Mouse (Mus musculus) gastrocnemius, adult 8-10 months (tissue): ENCODE results near the gene Fam126a. TPM values are rescaled to one million over a fixed set of nuclear protein-coding genes. Genes with fewer than 3 reads are reported as not detected.
"Not testable (repeated sequence)": the region's sequence is repeated elsewhere in the genome, so short reads cannot be mapped to it uniquely, and the experiment has no call there.

Experiments
- DNase-seq, 2 experiments: peaks; one replicate each; pipeline ENCODE4 v3.0.0; 2022; ENCODE audit warnings: low spot score in 2 of 2
- total RNA-seq, 4 experiments: library from RNA; stranded (reverse); gene quantifications; 2 replicates each; pipeline ENCODE4 v1.2.4; 2022

Gene Fam126a
- total RNA-seq, 4 experiments from 2014 or later = 4.1 to 5.9 (median 4.7) TPM

- DNase-seq = no peak
Observed at GRCm38 (mm10) chr5:23908486-23909090, 121.9 kb downstream of the Fam126a start.

- DNase-seq = no peak
Observed at GRCm38 (mm10) chr5:23902221-23902620, 128.3 kb downstream of the Fam126a start.

- DNase-seq = no peak
Observed at GRCm38 (mm10) chr5:23900190-23900589, 130.3 kb downstream of the Fam126a start.

DNA sequence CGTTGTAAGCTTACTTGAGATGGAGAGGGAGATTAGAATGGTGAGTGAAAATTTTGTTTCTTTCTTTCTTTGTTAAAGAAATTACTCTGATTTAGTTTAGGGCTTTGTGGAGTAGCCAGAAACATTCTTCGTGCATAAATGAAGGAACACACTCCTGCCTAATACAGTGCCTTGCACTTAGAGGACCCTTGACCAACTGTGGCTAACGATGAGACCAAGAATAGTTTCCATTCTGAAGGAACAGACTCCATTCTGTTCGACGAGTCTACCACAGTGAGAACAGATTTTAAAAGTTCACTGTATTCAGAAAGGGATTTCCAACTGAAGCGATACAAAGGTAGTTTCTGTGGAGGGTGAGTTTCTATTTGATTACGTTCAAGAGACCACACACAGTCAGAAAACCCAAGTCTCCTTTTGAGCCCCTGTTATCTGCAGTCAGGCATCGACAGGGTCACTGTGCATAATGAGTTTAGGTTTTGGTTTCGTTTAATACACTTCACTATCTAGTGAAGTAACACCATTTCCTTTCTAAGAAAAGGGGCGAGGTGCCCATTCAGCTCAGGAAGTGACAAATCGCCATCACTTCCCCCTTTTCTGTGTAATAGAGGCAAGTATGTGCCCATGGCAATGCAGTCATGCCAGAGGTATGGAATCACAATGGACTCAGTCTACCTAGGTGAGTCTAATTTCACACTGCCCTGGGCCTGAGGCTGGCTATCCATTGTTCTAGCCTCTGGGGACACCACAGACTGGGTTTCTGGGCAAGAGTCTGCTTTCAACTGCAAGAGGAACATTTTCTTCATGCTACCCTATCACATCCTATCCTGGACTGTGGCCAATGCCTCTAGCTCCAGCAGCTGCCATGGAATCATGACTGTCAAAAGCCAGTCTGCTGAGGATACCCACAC, 136.4 kb downstream of the Fam126a start:
- peak in 1 of 2 experiments; percentile 6 for DNase-seq

DNA sequence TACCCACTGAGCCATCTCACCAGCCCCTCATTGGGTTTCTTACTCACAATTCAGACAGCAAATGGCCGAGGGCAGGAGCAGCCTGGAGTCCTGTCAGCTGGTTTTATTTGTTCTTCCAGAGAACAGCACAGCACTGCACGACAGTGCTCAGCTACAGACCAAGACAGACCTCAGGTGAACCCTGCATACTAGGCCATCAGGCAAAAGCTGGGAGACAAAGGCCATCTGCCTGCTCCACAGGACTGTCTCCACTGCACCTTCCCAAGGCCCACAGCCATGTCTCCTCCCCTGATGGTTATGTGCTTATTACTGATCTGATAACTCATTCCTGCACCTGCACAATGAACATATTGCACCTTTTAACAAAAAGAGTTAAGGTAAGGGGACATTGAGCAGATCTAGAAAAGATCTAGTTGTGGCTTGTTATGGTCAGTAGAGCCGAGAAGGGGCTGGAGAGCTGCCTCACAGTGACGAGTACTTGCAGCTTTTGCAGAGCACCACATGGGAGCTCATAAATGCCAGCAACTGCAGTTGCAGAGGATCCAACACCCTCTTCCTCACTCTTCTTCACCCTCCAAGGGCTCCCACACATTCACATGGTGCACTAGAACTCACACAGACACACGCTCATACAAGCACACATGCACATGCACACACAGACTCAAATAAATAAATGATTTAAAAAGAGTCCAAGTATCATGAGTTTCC, 137.2 kb downstream of the Fam126a start:
- no peak for DNase-seq

DNA sequence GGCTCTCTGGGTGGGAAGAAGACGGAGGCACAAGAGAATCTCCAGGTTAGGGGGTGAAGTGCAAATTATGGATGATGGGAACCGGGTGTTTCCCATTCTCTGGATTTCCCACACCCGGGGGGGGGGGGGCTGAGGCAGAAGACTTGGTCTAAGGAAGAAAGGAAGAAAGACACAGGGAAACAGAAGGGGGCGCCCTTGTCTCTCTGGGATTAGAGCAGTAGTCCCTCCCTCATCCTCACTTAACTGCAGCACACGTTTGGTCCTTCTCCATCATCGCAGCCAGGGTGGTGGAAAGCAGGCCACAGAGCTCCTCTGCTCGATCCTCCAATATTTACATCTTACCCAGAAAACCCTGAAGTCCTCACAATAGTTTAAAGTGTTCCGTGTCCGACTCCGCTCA, 139.8 kb downstream of the Fam126a start:
- DNase-seq = peak; percentile 27 to 30

- no peak for DNase-seq
Observed at GRCm38 (mm10) chr5:23889461-23889860, 141.0 kb downstream of the Fam126a start.

- DNase-seq = no peak
Observed at GRCm38 (mm10) chr5:23887111-23887510, 143.4 kb downstream of the Fam126a start.

GRCm38 (mm10) chr5:23874457-23874856, 156.0 kb downstream of the Fam126a start:
- DNase-seq = no peak

DNA sequence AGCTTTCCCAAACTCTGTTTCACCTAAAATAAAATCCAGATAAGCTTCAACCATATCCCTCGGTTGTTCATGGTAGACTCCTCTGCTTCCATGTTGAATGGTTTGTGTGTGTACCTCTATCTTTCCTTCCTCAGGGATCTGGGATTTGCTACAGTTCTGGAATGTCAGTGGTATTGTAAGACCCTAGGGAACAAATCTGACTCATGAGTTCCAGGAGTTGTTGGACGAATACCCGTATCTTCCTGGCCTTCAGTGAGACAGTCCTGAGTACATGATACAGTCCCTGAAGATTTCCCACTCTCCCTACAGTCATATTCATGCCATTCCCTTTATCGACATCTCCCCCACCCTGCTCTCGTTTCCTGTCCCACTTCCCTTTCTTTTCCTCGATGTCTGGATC, 157.9 kb downstream of the Fam126a start:
- DNase-seq = no peak

DNA sequence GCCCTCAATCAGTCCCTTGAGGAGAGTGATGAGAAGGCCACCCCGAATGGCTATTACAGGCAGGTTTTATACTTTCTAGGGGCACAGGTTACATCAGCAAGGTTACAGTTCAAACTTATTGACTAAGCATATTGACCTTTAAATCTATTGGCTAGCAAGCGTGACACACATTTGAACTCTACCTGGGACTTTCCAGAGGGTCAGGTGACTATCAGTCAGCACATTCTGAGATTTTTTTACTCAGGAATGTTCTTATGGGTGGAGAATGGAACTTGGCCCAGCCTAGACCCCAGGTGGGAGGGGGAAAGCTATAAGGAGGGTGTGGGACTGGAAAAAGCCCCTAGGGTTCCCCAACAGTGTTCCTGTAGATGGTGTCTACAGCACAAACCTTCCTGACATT, 159.2 kb downstream of the Fam126a start:
- not testable (repeated sequence) for DNase-seq

GRCm38 (mm10) chr5:23865941-23866340, 164.5 kb downstream of the Fam126a start:
- DNase-seq = no peak

Other genes with a start within 250 kb of the Fam126a start
- gene Pus7, start 247.0 kb downstream of the Fam126a start, total RNA-seq = 10 to 100 TPM in 2 of 4 experiments, 1 to 10 TPM in 2; 8.4 to 14.4 (median 10.1) TPM
- 1 to 10 TPM; 7.1 to 9.2 (median 7.9) TPM for gene Rint1, start 243.0 kb downstream of the Fam126a start, total RNA-seq
- 10 to 100 TPM; 65.2 to 74.8 (median 72.6) TPM for gene Tomm7, start 186.5 kb downstream of the Fam126a start, total RNA-seq
- 10 to 100 TPM; 35.2 to 41.0 (median 37.7) TPM for gene Klhl7, start 69.9 kb upstream of the Fam126a start, total RNA-seq
- 1 to 10 TPM; 5.6 to 6.3 (median 5.7) TPM for gene Nupl2, start 134.3 kb upstream of the Fam126a start, total RNA-seq